Mouse (Mus musculus) lung, postnatal 0 days (tissue): ENCODE measurements around the gene Psmb9.

Experiments used
- CTCF ChIP-seq: IDR thresholded peaks from 2 replicates; pipeline ENCODE4 v1.5.1; 2016; ENCODE audit warnings: antibody characterized with exemption, mild to moderate bottlenecking
- EP300 ChIP-seq: IDR thresholded peaks from 2 replicates; pipeline ENCODE4 v1.6.1; 2016; ENCODE audit warnings: antibody characterized with exemption, mild to moderate bottlenecking, control low read depth

DNA sequence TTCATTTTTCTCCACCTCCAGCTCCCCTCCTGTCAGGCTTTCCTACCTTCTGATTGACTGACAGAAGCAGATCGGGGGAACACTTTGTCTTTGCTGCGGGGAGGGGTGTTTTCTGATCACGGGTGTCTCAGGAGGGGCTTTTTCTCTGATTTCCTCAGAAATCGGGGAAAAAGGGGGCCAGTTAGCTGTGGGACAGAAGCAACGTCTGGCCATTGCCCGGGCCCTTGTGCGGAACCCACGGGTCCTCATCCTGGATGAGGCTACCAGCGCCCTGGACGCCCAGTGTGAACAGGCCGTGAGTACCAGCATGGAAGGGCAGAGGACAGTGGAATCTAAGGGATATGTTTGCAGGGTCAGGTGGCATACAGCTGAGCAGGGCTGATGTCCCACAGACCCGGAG lies 27.6 kb upstream of the Psmb9 start:
- TF ChIP-seq CTCF (no peak), EP300 (no peak)
